Mouse (Mus musculus): ENCODE data around the gene 2610528J11Rik. TPM values are rescaled to one million over a fixed set of nuclear protein-coding genes. Genes with fewer than 3 reads are reported as not detected.
"Not testable (repeated sequence)": the region's sequence is repeated elsewhere in the genome, so short reads cannot be mapped to it uniquely, and the experiment has no call there.

2610528J11Rik gene
- polyA plus RNA-seq (2014; fragmentation: Nextera tagmentation; extraction: Ambion mirVana), result 6.1 and 8.2 TPM in 2 replicates

GRCm38 (mm10) chr4:118526408-118527334 lies at the start of gene 2610528J11Rik:
Gene 2610528J11Rik, plus strand, starts transcription at chr4:118526999.
- no peak within 1 kb of the TSS for H3K27ac ChIP-seq (replicated peaks; ENCODE audit: low read depth, low read length)

GRCm38 (mm10) chr4:118489717-118490132 lies 37.1 kb upstream of the 2610528J11Rik start, which contains the start of gene Tie1:
Gene Tie1, minus strand, starts transcription at chr4:118490061.
- H3K4me3 ChIP-seq (ENCODE audit: low read depth, low read length), result peak within 1 kb of the TSS; percentile 7; the same call in 1 of the 2 replicates

More at GRCm38 (mm10) chr4:118526408-118527334, at the start of gene 2610528J11Rik:
- peaks cover 4% of the 10 kb centered on the region; the same call in 1 of the 2 replicates for H3K4me1 ChIP-seq (ENCODE audit: control insufficient read depth, insufficient read depth, low read length)
- 31% methylated on average over 17 of the region's 17 CpGs for WGBS
- no peak within 1 kb of the TSS for H3K9ac ChIP-seq (ENCODE audit: low read depth, low read length)
- H3K27me3 ChIP-seq (replicated peaks; ENCODE audit: control insufficient read depth, insufficient read depth, low read length), result no peaks in the 10 kb centered on the region
- DNase-seq (ENCODE audit: low spot score), result peak; percentile 62
- H3K36me3 ChIP-seq (ENCODE audit: control insufficient read depth, insufficient read depth, low read length), result no peaks in the 10 kb centered on the region
- peak; percentile 53; the same call in 1 of the 2 replicates for ATAC-seq (ENCODE audit: low read depth)
- H3K9me3 ChIP-seq (ENCODE audit: control insufficient read depth, low read length), result no peaks in the 10 kb centered on the region
- peak within 1 kb of the TSS; percentile 17 for H3K4me3 ChIP-seq (ENCODE audit: low read depth, low read length)
- peak within 1 kb of the TSS; percentile 35 for H3K4me2 ChIP-seq (ENCODE audit: low read depth, low read length)

GRCm38 (mm10) chr4:118490461-118490860 lies 36.3 kb upstream of the 2610528J11Rik start:
- Histone ChIP-seq H3K9ac (ENCODE audit: low read depth, low read length) (no peak overlapping the region), H3K27ac (replicated peaks; ENCODE audit: low read depth, low read length) (no peak overlapping the region), H3K36me3 (ENCODE audit: control insufficient read depth, insufficient read depth, low read length) (no peaks in the 10 kb centered on the region), H3K4me2 (ENCODE audit: low read depth, low read length) (no peak overlapping the region), H3K9me3 (ENCODE audit: control insufficient read depth, low read length) (no peaks in the 10 kb centered on the region), H3K27me3 (replicated peaks; ENCODE audit: control insufficient read depth, insufficient read depth, low read length) (no peaks in the 10 kb centered on the region), H3K4me1 (ENCODE audit: control insufficient read depth, insufficient read depth, low read length) (no peaks in the 10 kb centered on the region), H3K4me3 (ENCODE audit: low read depth, low read length) (no peak overlapping the region)
- 88% methylated on average over 10 of the region's 10 CpGs for WGBS
- ATAC-seq (ENCODE audit: low read depth) (no peak), DNase-seq (ENCODE audit: low spot score) (no peak)

More at GRCm38 (mm10) chr4:118489717-118490132, 37.1 kb upstream of the 2610528J11Rik start, which contains the start of gene Tie1:
- H3K27me3 ChIP-seq (replicated peaks; ENCODE audit: control insufficient read depth, insufficient read depth, low read length), result no peaks in the 10 kb centered on the region
- WGBS, result 84% methylated on average over 8 of the region's 8 CpGs
- no peaks in the 10 kb centered on the region for H3K9me3 ChIP-seq (ENCODE audit: control insufficient read depth, low read length)
- ATAC-seq (ENCODE audit: low read depth), result 0 out of 2 replicates have a peak, but pooled peaks have one; percentile 37
- H3K27ac ChIP-seq (replicated peaks; ENCODE audit: low read depth, low read length), result no peak within 1 kb of the TSS
- DNase-seq (ENCODE audit: low spot score), result peak; percentile 50
- H3K9ac ChIP-seq (ENCODE audit: low read depth, low read length), result no peak within 1 kb of the TSS
- H3K36me3 ChIP-seq (ENCODE audit: control insufficient read depth, insufficient read depth, low read length), result no peaks in the 10 kb centered on the region
- no peaks in the 10 kb centered on the region for H3K4me1 ChIP-seq (ENCODE audit: control insufficient read depth, insufficient read depth, low read length)
- peak within 1 kb of the TSS; percentile 14; the same call in 1 of the 2 replicates for H3K4me2 ChIP-seq (ENCODE audit: low read depth, low read length)

- Histone ChIP-seq H3K4me3 (ENCODE audit: low read depth, low read length) (no peak overlapping the region), H3K27me3 (replicated peaks; ENCODE audit: control insufficient read depth, insufficient read depth, low read length) (no peaks in the 10 kb centered on the region), H3K4me2 (ENCODE audit: low read depth, low read length) (no peak overlapping the region), H3K9me3 (ENCODE audit: control insufficient read depth, low read length) (no peaks in the 10 kb centered on the region), H3K9ac (ENCODE audit: low read depth, low read length) (no peak overlapping the region), H3K36me3 (ENCODE audit: control insufficient read depth, insufficient read depth, low read length) (no peaks in the 10 kb centered on the region), H3K27ac (replicated peaks; ENCODE audit: low read depth, low read length) (no peak overlapping the region), H3K4me1 (ENCODE audit: control insufficient read depth, insufficient read depth, low read length) (no peaks in the 10 kb centered on the region)
- 50% methylated on average over 6 of the region's 6 CpGs for WGBS
- no peak for DNase-seq (ENCODE audit: low spot score)
- no peak for ATAC-seq (ENCODE audit: low read depth)
Observed at GRCm38 (mm10) chr4:118500171-118500724, 26.6 kb upstream of the 2610528J11Rik start.

GRCm38 (mm10) chr4:118500792-118501191 lies 26.0 kb upstream of the 2610528J11Rik start:
- 73% methylated on average over 9 of the region's 9 CpGs for WGBS
- no peak overlapping the region for H3K4me2 ChIP-seq (ENCODE audit: low read depth, low read length)
- no peak overlapping the region for H3K4me3 ChIP-seq (ENCODE audit: low read depth, low read length)
- no peaks in the 10 kb centered on the region for H3K9me3 ChIP-seq (ENCODE audit: control insufficient read depth, low read length)
- no peaks in the 10 kb centered on the region for H3K36me3 ChIP-seq (ENCODE audit: control insufficient read depth, insufficient read depth, low read length)
- H3K4me1 ChIP-seq (ENCODE audit: control insufficient read depth, insufficient read depth, low read length), result no peaks in the 10 kb centered on the region
- H3K9ac ChIP-seq (ENCODE audit: low read depth, low read length), result no peak overlapping the region
- H3K27ac ChIP-seq (replicated peaks; ENCODE audit: low read depth, low read length), result no peak overlapping the region
- DNase-seq (ENCODE audit: low spot score) (no peak), ATAC-seq (ENCODE audit: low read depth) (no peak)
- no peaks in the 10 kb centered on the region for H3K27me3 ChIP-seq (replicated peaks; ENCODE audit: control insufficient read depth, insufficient read depth, low read length)

- H3K4me1 ChIP-seq (ENCODE audit: control insufficient read depth, insufficient read depth, low read length), result no peaks in the 10 kb centered on the region
- DNase-seq (ENCODE audit: low spot score) (no peak), ATAC-seq (ENCODE audit: low read depth) (no peak)
- WGBS, result 50% methylated on average over 3 of the region's 3 CpGs
- H3K4me3 ChIP-seq (ENCODE audit: low read depth, low read length), result no peak overlapping the region
- no peak overlapping the region for H3K4me2 ChIP-seq (ENCODE audit: low read depth, low read length)
- no peaks in the 10 kb centered on the region for H3K27me3 ChIP-seq (replicated peaks; ENCODE audit: control insufficient read depth, insufficient read depth, low read length)
- no peak overlapping the region for H3K9ac ChIP-seq (ENCODE audit: low read depth, low read length)
- H3K27ac ChIP-seq (replicated peaks; ENCODE audit: low read depth, low read length), result no peak overlapping the region
- no peaks in the 10 kb centered on the region for H3K36me3 ChIP-seq (ENCODE audit: control insufficient read depth, insufficient read depth, low read length)
- no peaks in the 10 kb centered on the region for H3K9me3 ChIP-seq (ENCODE audit: control insufficient read depth, low read length)
Observed at GRCm38 (mm10) chr4:118505551-118505950, 21.2 kb upstream of the 2610528J11Rik start.

- not testable (repeated sequence) for H3K36me3 ChIP-seq (ENCODE audit: control insufficient read depth, insufficient read depth, low read length); H3K27ac ChIP-seq (replicated peaks; ENCODE audit: low read depth, low read length); H3K4me2 ChIP-seq (ENCODE audit: low read depth, low read length); H3K9ac ChIP-seq (ENCODE audit: low read depth, low read length); ATAC-seq (ENCODE audit: low read depth); H3K27me3 ChIP-seq (replicated peaks; ENCODE audit: control insufficient read depth, insufficient read depth, low read length); H3K9me3 ChIP-seq (ENCODE audit: control insufficient read depth, low read length); H3K4me3 ChIP-seq (ENCODE audit: low read depth, low read length); H3K4me1 ChIP-seq (ENCODE audit: control insufficient read depth, insufficient read depth, low read length); DNase-seq (ENCODE audit: low spot score)
- 100% methylated on average over 1 of the region's 1 CpGs for WGBS
Observed at GRCm38 (mm10) chr4:118507171-118507570, 19.6 kb upstream of the 2610528J11Rik start.

- peak; percentile 74 for DNase-seq (ENCODE audit: low spot score)
- no peaks in the 10 kb centered on the region for H3K9me3 ChIP-seq (ENCODE audit: control insufficient read depth, low read length)
- H3K4me1 ChIP-seq (ENCODE audit: control insufficient read depth, insufficient read depth, low read length), result no peaks in the 10 kb centered on the region
- no peaks in the 10 kb centered on the region for H3K36me3 ChIP-seq (ENCODE audit: control insufficient read depth, insufficient read depth, low read length)
- 12% methylated on average over 6 of the region's 6 CpGs for WGBS
- no peak overlapping the region for H3K4me2 ChIP-seq (ENCODE audit: low read depth, low read length)
- H3K27me3 ChIP-seq (replicated peaks; ENCODE audit: control insufficient read depth, insufficient read depth, low read length), result no peaks in the 10 kb centered on the region
- ATAC-seq (ENCODE audit: low read depth), result peak; percentile 65; the same call in 1 of the 2 replicates
- H3K4me3 ChIP-seq (ENCODE audit: low read depth, low read length), result no peak overlapping the region
- no peak overlapping the region for H3K27ac ChIP-seq (replicated peaks; ENCODE audit: low read depth, low read length)
- no peak overlapping the region for H3K9ac ChIP-seq (ENCODE audit: low read depth, low read length)
Observed at GRCm38 (mm10) chr4:118509050-118509449, 17.7 kb upstream of the 2610528J11Rik start.
